Mouse (Mus musculus) layer of hippocampus, postnatal 14 days (tissue): ENCODE results near the gene Mllt6. TPM values are rescaled to one million over a fixed set of nuclear protein-coding genes. Genes with fewer than 3 reads are reported as not detected.

Source experiments
- DNase-seq, 2 experiments: peaks; one replicate each; pipeline ENCODE4 v3.0.0; 2021 to 2022; ENCODE audit warnings: low spot score in 2 of 2, mixed read lengths in 1 of 2
- total RNA-seq, 2 experiments: library from RNA; stranded (reverse); gene quantifications; 2 replicates each; pipeline ENCODE4 v1.2.3; 2021

Mllt6 gene
- total RNA-seq, 2 experiments from 2014 or later: 72.8 to 83.8 TPM

DNA sequence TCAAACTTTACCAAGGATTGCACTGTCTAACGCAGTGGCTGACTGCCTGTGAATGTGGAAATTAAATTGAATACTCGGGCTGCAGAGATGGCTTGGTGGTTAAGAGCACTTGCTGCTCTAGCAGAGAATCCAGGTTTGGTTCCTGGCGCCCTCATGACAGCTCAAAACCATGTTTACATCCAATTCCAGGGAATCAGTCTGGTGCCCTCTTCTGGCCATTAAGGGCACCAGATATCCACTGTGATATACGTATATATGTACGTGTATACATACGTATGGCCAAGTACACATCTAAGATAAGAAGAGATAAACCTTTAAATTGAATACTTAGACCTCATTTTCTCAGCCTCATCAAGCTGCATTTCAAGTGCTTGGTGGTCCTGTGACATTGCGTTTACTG is 3.0 kb downstream of the Mllt6 start:
- DNase-seq: no peak

GRCm38 (mm10) chr11:97666794-97667193 is 3.6 kb downstream of the Mllt6 start:
- DNase-seq: no peak

- no peak for DNase-seq
Observed at GRCm38 (mm10) chr11:97668160-97668559, 4.9 kb downstream of the Mllt6 start.

- DNase-seq: no peak
Observed at GRCm38 (mm10) chr11:97669268-97669667, 6.1 kb downstream of the Mllt6 start.

GRCm38 (mm10) chr11:97669829-97670228 is 6.6 kb downstream of the Mllt6 start:
- DNase-seq: peak in 1 of 2 experiments; percentile 30

DNA sequence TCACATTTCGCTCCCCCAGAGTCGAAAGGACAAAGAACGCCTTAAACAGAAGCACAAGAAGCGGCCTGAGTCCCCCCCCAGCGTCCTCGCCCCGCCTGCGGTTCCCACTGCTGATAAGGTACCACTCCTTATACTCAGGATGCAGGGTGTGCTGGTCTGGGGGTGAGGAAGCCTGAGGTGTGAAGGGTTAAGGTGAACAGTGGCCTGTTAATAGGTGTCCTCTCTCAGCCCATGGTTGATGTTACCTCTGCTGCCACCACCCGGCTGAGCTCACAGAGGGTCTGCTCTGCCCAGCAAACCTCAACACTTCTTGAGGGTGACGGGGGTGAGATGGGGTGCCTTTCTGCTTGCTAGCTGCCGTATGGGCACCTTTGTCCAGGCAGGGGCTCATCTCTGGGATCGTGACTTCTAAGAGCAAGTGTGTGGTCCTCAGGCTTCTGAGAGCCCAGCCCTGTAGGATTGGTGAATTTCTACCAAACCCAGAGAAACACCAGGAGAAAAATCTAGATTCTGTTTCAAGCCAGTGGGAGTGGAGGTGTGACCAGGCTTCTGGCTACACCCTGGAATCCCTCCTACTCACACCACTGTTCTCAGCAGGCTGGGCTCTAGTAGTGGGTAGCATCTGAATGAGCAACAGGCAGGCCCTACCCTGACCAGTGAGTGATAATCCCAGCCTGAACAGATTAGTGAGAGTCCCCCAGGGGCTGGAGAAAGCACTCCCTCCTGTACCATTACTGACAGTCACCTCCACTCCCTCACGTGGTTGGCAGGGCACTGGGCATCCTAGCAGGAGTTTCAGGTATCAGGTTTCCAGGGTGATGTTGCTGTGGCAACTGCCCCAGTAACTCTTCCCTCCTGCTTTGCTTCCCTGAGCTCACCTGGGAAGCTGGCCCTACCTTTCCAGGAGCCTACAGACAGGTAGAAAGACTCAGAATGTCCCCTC is 7.3 kb downstream of the Mllt6 start:
- DNase-seq: no peak

DNA sequence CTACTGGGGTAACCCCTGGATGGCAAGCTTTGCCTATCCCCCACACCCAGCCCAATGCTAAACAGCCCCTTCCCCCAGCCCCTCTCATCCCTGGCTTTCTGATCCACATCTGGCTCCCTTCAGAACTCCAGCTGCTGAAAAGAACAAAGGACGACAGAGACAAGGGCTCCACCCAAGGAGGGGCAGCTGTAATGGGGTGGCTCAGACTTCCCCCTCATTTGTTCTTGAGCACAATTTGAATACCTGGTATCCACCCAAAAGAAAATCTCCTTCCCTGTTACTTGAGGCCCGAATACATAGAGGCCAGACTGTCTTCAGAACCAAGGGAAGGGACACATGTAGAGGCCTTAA is 7.9 kb downstream of the Mllt6 start:
- DNase-seq: no peak

GRCm38 (mm10) chr11:97673148-97673547 is 9.9 kb downstream of the Mllt6 start:
- no peak for DNase-seq

GRCm38 (mm10) chr11:97676050-97676754 is 13.0 kb downstream of the Mllt6 start:
- DNase-seq: no peak

- DNase-seq: no peak
Observed at GRCm38 (mm10) chr11:97677381-97677780, 14.2 kb downstream of the Mllt6 start.

GRCm38 (mm10) chr11:97677842-97678241 is 14.6 kb downstream of the Mllt6 start:
- no peak for DNase-seq

DNA sequence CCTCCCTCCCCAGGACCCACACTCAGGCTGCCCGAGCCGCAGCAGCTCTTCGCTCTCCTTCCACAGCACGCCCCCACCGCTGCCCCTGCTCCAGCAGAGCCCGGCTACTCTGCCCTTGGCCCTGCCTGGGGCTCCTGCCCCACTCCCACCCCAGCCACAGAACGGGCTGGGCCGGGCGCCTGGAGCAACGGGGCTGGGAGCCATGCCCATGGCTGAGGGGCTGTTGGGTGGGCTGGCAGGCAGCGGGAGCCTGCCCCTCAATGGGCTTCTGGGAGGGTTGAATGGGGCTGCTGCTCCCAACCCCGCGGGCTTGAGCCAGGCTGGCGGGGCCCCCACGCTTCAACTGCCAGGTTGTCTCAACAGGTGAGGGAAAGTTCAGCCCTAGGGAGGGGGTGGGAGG is 15.1 kb downstream of the Mllt6 start:
- DNase-seq: no peak

DNA sequence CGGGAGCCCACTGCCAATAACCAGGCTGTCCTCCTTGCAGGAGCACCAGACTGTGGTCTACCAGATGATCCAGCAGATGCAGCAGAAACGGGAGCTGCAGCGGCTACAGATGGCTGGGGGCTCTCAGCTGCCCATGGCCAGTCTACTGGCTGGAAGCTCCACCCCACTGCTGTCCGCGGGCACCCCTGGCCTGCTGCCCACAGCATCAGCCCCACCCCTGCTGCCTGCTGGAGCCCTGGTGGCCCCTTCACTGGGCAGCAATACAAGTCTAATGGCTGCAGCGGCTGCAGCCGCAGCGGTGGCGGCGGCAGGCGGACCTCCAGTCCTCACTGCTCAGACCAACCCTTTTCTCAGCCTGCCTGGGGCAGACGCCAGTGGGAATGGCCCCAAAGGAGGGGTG is 17.2 kb downstream of the Mllt6 start:
- no peak for DNase-seq

GRCm38 (mm10) chr11:97682504-97683055 is 19.4 kb downstream of the Mllt6 start:
- DNase-seq: no peak

DNA sequence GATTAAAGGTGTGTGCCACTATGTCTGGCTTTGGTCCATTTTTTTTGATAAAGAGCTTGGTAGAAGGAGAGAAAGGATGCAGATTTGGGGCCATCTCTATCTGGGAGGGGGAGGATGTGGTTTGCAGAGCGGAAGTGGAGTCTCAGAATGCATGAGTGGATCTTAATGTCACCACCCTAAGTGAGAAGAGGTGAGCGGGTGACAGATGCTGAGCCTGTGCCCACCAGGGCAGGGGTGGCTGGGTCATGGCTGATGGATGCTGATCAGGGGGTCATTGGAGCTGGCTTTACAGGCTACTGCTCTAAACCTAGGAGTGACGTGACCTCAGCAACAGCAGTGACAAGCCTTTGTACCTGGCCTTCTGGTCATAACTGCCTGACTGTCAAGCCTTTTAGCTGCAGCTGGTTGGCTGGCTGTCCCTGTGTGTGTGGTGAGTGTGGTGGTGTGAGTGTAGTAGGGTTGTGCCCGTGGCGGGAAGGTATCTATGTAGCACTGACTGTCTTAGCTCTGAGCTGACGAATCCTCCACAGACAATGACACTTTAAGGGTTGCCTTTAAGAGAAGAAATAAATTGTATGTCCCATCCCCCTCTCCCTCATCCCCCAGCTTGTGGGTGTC is 21.0 kb downstream of the Mllt6 start:
- DNase-seq: no peak

DNA sequence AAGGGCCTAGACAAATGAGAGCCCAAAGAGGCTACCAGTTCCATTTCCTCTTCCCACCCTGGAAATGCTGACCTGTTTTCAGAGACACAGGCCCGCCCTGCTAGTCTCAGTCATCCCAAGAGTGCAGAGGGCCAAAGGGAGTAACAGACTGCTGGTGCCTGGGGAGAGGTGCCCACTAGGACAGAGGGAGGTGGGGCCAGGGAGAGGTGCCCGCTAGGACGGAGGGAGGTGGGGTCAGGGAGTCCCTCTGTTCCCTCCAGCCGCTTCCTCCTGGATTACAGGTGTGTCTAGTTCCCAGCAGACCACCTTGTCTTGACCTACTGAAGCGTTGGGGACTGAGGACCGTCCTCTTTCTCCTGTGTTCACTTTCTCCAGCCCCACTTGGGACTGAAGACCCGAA is 21.6 kb downstream of the Mllt6 start:
- DNase-seq: no peak

DNA sequence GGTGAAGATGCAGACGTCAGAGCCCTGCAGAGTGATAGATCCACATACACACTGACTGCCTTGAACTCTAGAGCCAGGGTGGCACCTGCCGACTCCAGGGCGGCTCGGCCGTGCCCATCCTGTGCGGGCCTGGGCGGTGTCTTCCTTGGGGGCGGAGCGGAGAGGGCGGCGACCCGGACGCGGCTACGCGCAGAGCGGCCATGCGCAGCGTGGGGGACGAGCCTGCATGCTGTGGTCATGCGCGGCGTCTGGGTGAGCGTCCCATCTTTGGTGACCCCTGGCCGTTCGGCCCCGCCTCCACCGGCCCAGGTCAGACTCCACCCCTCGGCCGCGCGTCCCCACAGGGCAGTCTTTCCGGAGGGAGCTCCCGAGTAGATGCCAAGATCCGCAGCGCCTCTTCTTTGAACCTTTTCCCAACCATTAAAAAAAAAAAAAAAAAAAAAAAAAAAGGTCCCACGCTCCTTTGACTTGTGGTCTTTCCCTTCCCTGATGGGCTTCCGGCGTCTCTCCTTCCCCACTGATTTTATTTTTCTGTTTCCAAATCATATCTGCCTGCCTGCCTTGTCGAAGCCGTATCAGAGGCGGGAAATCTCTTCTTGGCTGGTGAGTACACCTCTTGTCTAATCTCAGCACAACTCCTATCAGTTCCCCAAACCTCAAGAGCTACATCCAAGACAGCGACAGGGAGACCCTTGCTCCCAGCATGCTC is 22.6 kb downstream of the Mllt6 start, which contains the start of gene Cisd3:
TSS of gene Cisd3 (plus strand) at position 214 of the 709 bp plus-strand sequence.
- DNase-seq: peak; percentile 65 to 79

DNA sequence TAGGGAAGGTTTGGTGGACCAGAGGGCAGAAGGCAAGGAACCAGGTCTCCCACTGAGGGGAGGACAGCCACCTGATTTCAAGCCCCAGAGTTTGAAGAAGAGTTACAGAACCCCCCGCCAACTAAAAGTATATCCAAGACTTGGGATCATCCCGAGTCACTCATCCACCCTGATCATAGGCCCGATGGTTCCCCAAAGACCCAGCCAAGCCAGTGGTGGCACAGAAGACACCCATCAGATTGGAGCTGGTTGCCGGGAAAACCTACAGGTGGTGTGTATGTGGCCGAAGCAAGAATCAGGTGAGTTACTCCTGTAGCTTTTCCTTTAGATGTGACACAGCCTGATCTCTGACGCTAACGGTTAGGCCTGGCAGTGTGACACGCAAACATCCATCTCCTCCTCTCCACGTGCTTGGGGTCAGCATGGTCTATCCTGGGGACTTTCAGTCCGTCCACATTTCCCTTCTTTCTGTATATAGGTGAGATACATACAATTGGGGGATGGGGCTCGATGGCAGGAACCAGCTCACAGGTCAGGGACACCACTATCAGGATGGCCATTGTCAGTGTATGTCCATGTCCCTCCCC is 23.2 kb downstream of the Mllt6 start:
- no peak for DNase-seq

- no peak for DNase-seq
Observed at GRCm38 (mm10) chr11:97687061-97687460, 23.8 kb downstream of the Mllt6 start.

GRCm38 (mm10) chr11:97689861-97690260 is 26.6 kb downstream of the Mllt6 start:
- DNase-seq: peak; percentile 58 to 67

- DNase-seq: no peak
Observed at GRCm38 (mm10) chr11:97694435-97694834, 31.2 kb downstream of the Mllt6 start.
